Comparison of ENCODE assay signal across 8 mouse cellular contexts in the genomic region with DNA sequence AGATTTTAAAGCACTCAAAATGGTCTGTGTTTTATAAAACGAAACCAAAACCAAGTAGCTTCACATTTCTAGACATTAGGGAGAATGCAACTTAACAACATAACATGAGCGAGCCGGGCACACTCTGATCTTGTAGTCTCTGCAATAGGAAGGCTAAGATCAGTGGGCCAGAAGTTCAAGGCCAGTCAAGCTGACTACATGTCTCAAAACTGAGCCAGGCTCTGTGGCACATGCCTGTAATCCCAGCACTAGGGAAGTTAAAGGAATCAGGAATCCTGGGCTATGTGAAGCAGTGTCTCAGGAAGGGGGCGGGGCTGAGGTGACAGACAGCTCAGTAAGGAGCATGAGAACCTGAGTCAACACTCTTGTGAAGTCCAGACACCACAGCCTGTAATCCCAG. TPM values are rescaled to one million over a fixed set of nuclear protein-coding genes. Genes with fewer than 3 reads are reported as not detected.
DNase-seq lines count a peak whose midpoint lies in the region; ATAC-seq lines count a peak whose summit lies in the region.

No protein-coding gene starts in this region.

- ATAC-seq in granulocyte monocyte progenitor cell, adult 5-6 weeks (replicated peaks; ENCODE audit: poor library complexity, severe bottlenecking): peak; percentile 55
- ATAC-seq in erythroid progenitor cell, adult 5-6 weeks (replicated peaks; ENCODE audit: low FRiP score, poor library complexity, severe bottlenecking): no peak

- DNase-seq in heart, adult 11 months: peak; percentile 91
- DNase-seq in heart, postnatal 36 days: no peak
- DNase-seq in retina, postnatal 1 day: peak; percentile 5
- no peak for DNase-seq in retina, embryonic 14.5 days (ENCODE audit: low spot score)
- DNase-seq in yolk sac, embryonic 10.5 days (ENCODE audit: low spot score): peak; percentile 44
- no peak for DNase-seq in kidney, adult 9 months

- intact Hi-C loops in heart, postnatal 36 days (cut with DNase I): no loop called here

RNA-seq across cellular contexts. Expression of a gene that starts 35.8 kb away (rescaled TPM):
- total RNA-seq in heart, postnatal 36 days (2021): 10 to 100 TPM; 37.8 to 37.9 TPM
- total RNA-seq in granulocyte monocyte progenitor cell, adult 5-6 weeks (2014; fragmentation: Nextera tagmentation): 36.2 and 43.3 TPM in 2 replicates
- 27.2 and 28.6 TPM in 2 replicates for total RNA-seq in granulocyte monocyte progenitor cell, adult 5-6 weeks (2017)
- total RNA-seq in erythroid progenitor cell, adult 5-6 weeks (2015; ENCODE audit: low replicate concordance): 15.5 and 34.0 TPM in 2 replicates
- total RNA-seq in erythroid progenitor cell, adult 5-6 weeks (2017; ENCODE audit: low replicate concordance): 8.6 and 26.7 TPM in 2 replicates

Comparison
In these comparisons a context has a peak if more than half of its experiments do, and no peak if none do; other contexts are left out.
1. DNase-seq: peak in heart, adult 11 months (single experiment), retina, postnatal 1 day (single experiment) and yolk sac, embryonic 10.5 days (single experiment); none in heart, postnatal 36 days (0 of 2), retina, embryonic 14.5 days (single experiment) and kidney, adult 9 months (single experiment).